In the genomic region with DNA sequence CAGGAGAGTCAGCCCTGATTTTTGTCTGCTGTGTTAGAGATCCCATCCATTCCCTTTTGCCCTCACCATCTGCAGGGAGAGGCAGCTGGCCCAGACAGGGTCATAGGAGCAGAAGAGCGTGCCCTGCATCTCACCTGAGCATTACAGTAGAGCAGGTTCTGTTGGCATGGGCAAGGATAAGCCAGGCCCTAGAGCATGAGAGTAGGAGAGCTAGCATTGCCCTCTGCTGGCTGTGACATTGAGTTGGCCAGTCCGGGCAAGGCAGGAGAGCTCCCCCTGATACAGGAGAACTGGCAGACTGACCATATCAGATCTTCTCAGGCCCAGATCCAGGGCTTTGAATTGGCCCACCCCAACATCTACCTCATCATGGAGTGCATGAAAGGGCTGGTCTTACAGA, we compare ENCODE assay signal across 12 mouse cellular contexts.
DNase-seq lines count a peak whose midpoint lies in the region; ATAC-seq and TF ChIP-seq lines count a peak whose summit lies in the region.
"Had no signal": no experiment of that assay in that cellular context is flagged by ENCODE, and none has a peak within 500 bp of the region (broad histone marks: within the 10 kb centered on the region; RNA-seq: fewer than 3 reads in every experiment).

No protein-coding gene starts in this region.

- no peaks in the 10 kb centered on the region for H3K27me3 ChIP-seq in kidney, embryonic 16.5 days (ENCODE audit: insufficient read depth, low read length)
- no peaks in the 10 kb centered on the region for H3K27me3 ChIP-seq in testis, adult 2 months (ENCODE audit: control insufficient read depth, insufficient read depth, low read length)
- H3K27me3 ChIP-seq: embryonic facial prominence, embryonic 12.5 days; forebrain, embryonic 13.5 days had no signal

- H3K4me3 ChIP-seq in kidney, embryonic 16.5 days (ENCODE audit: low read length) = no peak overlapping the region
- no peak overlapping the region for H3K4me3 ChIP-seq in testis, adult 2 months (ENCODE audit: control insufficient read depth, low read depth, low read length)
- H3K4me3 ChIP-seq: embryonic facial prominence, embryonic 12.5 days; forebrain, embryonic 13.5 days had no signal

- TF ChIP-seq CTCF in testis, adult 2 months (IDR thresholded peaks at IDR 0.05; ENCODE audit: control insufficient read depth, insufficient read depth, insufficient replicate concordance, low read depth, low read length) = peak; percentile 35; the same call in 1 of the 2 replicates

- no peak for TF ChIP-seq POLR2A in testis, adult 2 months (IDR thresholded peaks at IDR 0.05; ENCODE audit: control insufficient read depth, low read depth, low read length)

- H3K36me3 ChIP-seq in kidney, embryonic 16.5 days (ENCODE audit: insufficient read depth, low read length) = no peaks in the 10 kb centered on the region
- no peaks in the 10 kb centered on the region for H3K36me3 ChIP-seq in testis, adult 2 months (ENCODE audit: control insufficient read depth, insufficient read depth, low read length)
- H3K36me3 ChIP-seq: embryonic facial prominence, embryonic 12.5 days had no signal

- peak; percentile 67; the same call in 1 of the 2 replicates for ATAC-seq in kidney, embryonic 16.5 days (ENCODE audit: low FRiP score, low TSS enrichment)
- ATAC-seq: forebrain, embryonic 13.5 days had no signal

- no peaks in the 10 kb centered on the region for H3K4me1 ChIP-seq in kidney, embryonic 16.5 days (ENCODE audit: insufficient read depth, low read length)
- no peaks in the 10 kb centered on the region for H3K4me1 ChIP-seq in testis, adult 2 months (ENCODE audit: control insufficient read depth, insufficient read depth, low read length)
- H3K4me1 ChIP-seq: embryonic facial prominence, embryonic 12.5 days; forebrain, embryonic 13.5 days had no signal

- 74% methylated on average over 2 of the region's 2 CpGs for WGBS in kidney, embryonic 16.5 days

- H3K4me2 ChIP-seq in kidney, embryonic 16.5 days (replicated peaks; ENCODE audit: low read depth, low read length) = no peak overlapping the region
- H3K4me2 ChIP-seq: embryonic facial prominence, embryonic 12.5 days; forebrain, embryonic 13.5 days had no signal

- no peaks in the 10 kb centered on the region for H3K9me3 ChIP-seq in kidney, embryonic 16.5 days (ENCODE audit: low read length)
- H3K9me3 ChIP-seq: embryonic facial prominence, embryonic 12.5 days; forebrain, embryonic 13.5 days had no signal

- no peak for DNase-seq in kidney, adult 8-10 months
- no peak for DNase-seq in testis, postnatal 14 days (ENCODE audit: low spot score)
- DNase-seq in cerebellum, postnatal 14 days = peak; percentile 42 to 55
- DNase-seq in testis, postnatal 10 days (ENCODE audit: low spot score) = peak; percentile 46
- DNase-seq in thymus, postnatal 14 days = no peak
- DNase-seq: gastrocnemius, postnatal 36 days; right cerebral cortex, postnatal 25 days; thymus, adult 2 months had no signal

- no peak overlapping the region for H3K9ac ChIP-seq in kidney, embryonic 16.5 days (replicated peaks; ENCODE audit: low read length)
- H3K9ac ChIP-seq: embryonic facial prominence, embryonic 12.5 days; forebrain, embryonic 13.5 days had no signal

- H3K27ac ChIP-seq in kidney, embryonic 16.5 days (ENCODE audit: low read length) = no peak overlapping the region
- no peak overlapping the region for H3K27ac ChIP-seq in testis, adult 2 months (ENCODE audit: control insufficient read depth, insufficient read depth, low read depth, low read length)
- H3K27ac ChIP-seq: embryonic facial prominence, embryonic 12.5 days; forebrain, embryonic 13.5 days had no signal

Comparison
In these comparisons a context has a peak if more than half of its experiments do, and no peak if none do; other contexts are left out.
1. DNase-seq: peak in cerebellum, postnatal 14 days (2 of 2) and testis, postnatal 10 days (single experiment); none in kidney, adult 8-10 months (0 of 2), testis, postnatal 14 days (single experiment) and thymus, postnatal 14 days (single experiment).